ENCODE assay signal across 7 mouse cellular contexts in the genomic region with DNA sequence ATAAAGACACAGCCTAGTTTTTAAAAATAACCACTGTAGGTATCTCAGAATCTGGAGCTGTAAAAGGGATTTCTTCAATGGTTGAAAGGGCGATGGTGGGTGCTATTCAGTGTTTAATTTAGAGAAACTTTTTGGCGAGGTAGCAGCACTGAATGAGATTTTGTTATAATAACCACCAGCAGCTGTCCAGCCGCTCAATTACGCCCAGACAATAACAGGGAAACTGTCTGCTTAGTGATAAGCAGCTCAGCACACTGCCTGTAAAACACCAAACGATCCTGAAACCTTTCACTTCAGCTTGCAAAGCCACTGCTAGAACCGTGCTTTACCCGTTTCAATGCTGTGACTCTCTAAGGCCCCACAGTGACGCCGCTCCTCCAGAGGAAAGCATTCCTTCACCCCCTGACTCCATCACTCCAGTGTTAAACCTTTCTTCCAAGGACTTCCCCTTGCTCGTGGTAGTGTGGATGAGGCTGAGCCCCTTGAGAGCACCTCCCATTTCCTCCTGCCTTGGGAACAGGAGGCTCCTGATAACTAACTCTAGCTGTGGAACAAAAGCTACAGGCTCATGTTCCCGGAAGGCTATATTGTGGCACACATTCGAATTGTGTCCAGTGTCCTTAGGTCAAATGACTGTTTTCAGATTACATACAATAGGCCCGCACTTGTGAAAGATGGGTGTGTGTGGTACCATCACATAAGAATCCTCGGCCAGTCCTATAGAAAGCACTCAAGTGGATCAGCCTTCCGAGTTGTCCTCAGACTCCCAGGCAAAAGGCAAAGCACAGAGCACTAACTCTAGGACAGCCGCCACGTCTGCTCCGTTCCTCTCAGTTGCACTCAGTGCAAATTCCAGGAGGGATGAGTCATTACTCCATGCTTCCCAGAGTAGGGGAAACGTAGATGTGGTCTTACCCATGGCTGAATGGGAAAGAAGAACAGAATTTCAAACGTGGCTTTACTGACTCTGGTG.
DNase-seq lines count a peak whose midpoint lies in the region; ATAC-seq and TF ChIP-seq lines count a peak whose summit lies in the region.

No protein-coding gene starts in this region.

- in situ Hi-C loops in Patski (cut with MboI; ENCODE audit: low pct_unique_long_range_greater_than_20kb) = no loop called here

- no peak for TF ChIP-seq CTCF in Patski (IDR thresholded peaks at IDR 0.05)

- CTCF ChIA-PET in Patski (lab: Charles Lee) = interaction anchor here (0.8 kb wide), 1 partner anchor 102 kb away, joined by 3 read pairs; no protein-coding TSS in a partner anchor

- H3K27ac ChIP-seq in brown adipose tissue, adult 24 weeks (replicated peaks; ENCODE audit: low read depth, low read length) = peak overlapping the region; percentile 71
- H3K27ac ChIP-seq in liver, embryonic 15.5 days (replicated peaks) = no peak overlapping the region

- intact Hi-C loops in heart, postnatal 10 days (cut with DNase I) = loop anchor here (5.0 to 10.0 kb wide), 2 partner anchors 43 to 100 kb away; partner anchors contain the start of gene Osbpl3

- ATAC-seq in Patski = peak; percentile 70
- peak; percentile 12; the same call in 1 of the 2 replicates for ATAC-seq in liver, embryonic 15.5 days (ENCODE audit: insufficient read depth)

- no peak overlapping the region for H3K4me2 ChIP-seq in liver, embryonic 15.5 days

- POLR2A ChIA-PET in Patski (lab: Charles Lee) = no interaction called here

- no peak overlapping the region for H3K9ac ChIP-seq in liver, embryonic 15.5 days

- H3K36me3 ChIP-seq in liver, embryonic 15.5 days (replicated peaks) = no peaks in the 10 kb centered on the region

- no peak overlapping the region; the same call in 1 of the 2 replicates for H3K4me3 ChIP-seq in brown adipose tissue, adult 24 weeks (ENCODE audit: insufficient read depth, low read depth, low read length)
- no peak overlapping the region for H3K4me3 ChIP-seq in liver, embryonic 15.5 days (replicated peaks)

- H3K4me1 ChIP-seq in brown adipose tissue, adult 24 weeks (ENCODE audit: control insufficient read depth, insufficient read depth, insufficient read length, low read length) = 0 out of 2 replicates have a peak, but pooled peaks cover 6% of the 10 kb centered on the region
- H3K4me1 ChIP-seq in liver, embryonic 15.5 days (replicated peaks) = peaks cover 6% of the 10 kb centered on the region; the same call in 1 of the 2 replicates

- no peaks in the 10 kb centered on the region for H3K9me3 ChIP-seq in liver, embryonic 15.5 days (replicated peaks)

- 36% methylated on average over 20 of the region's 20 CpGs for WGBS in liver, embryonic 15.5 days (ENCODE audit: insufficient replicate concordance)

- H3K27me3 ChIP-seq in Patski = no peaks in the 10 kb centered on the region
- no peaks in the 10 kb centered on the region for H3K27me3 ChIP-seq in liver, embryonic 15.5 days

- no peak for DNase-seq in Patski (ENCODE audit: low read depth, low spot score)
- DNase-seq in heart, postnatal 10 days = peak; percentile 58 to 69
- DNase-seq in ovary, postnatal 36 days (ENCODE audit: low spot score) = no peak
- no peak for DNase-seq in urinary bladder, postnatal 10 days (ENCODE audit: low spot score)
- DNase-seq in gastrocnemius, adult 18-20 months (ENCODE audit: low spot score) = no peak

Comparison
In these comparisons a context has a peak if more than half of its experiments do, and no peak if none do; other contexts are left out.
1. DNase-seq: peak in heart, postnatal 10 days (2 of 2); none in Patski (single experiment), ovary, postnatal 36 days (single experiment), urinary bladder, postnatal 10 days (single experiment) and gastrocnemius, adult 18-20 months (single experiment).